Mouse (Mus musculus): ENCODE data around the gene OR5BS1P. TPM values are rescaled to one million over a fixed set of nuclear protein-coding genes. Genes with fewer than 3 reads are reported as not detected.

The OR5BS1P gene
- polyA plus RNA-seq, 1 experiment from 2014 or later = 0.03 TPM

Small RNAs within 50 kb of the gene (microRNA-seq; reads per million reads assigned to microRNA genes)
- gene Mir1291 (ENCODE audit: borderline number of aligned reads) = 3.3 reads per million

Other genes starting within 250 kb of the OR5BS1P start
- gene Gm44579, start 248.9 kb upstream of the OR5BS1P start, polyA plus RNA-seq (2015; fragmentation: Nextera tagmentation; extraction: Ambion mirVana) = not detected in 2 replicates
- not detected in 2 replicates for gene Olfr287, start 248.8 kb upstream of the OR5BS1P start, polyA plus RNA-seq (2015; fragmentation: Nextera tagmentation; extraction: Ambion mirVana)
- not detected in 2 replicates for gene Olfr286, start 235.4 kb upstream of the OR5BS1P start, polyA plus RNA-seq (2015; fragmentation: Nextera tagmentation; extraction: Ambion mirVana)
- gene H1fnt, start 212.6 kb upstream of the OR5BS1P start, polyA plus RNA-seq (2015; fragmentation: Nextera tagmentation; extraction: Ambion mirVana) = not detected in 2 replicates
- 0.40 and 0.46 TPM in 2 replicates for gene Zfp641, start 173.7 kb upstream of the OR5BS1P start, polyA plus RNA-seq (2015; fragmentation: Nextera tagmentation; extraction: Ambion mirVana)
- gene Olfr285, start 152.5 kb upstream of the OR5BS1P start, polyA plus RNA-seq (2015; fragmentation: Nextera tagmentation; extraction: Ambion mirVana) = not detected in 2 replicates
- gene Olfr284, start 128.9 kb upstream of the OR5BS1P start, polyA plus RNA-seq (2015; fragmentation: Nextera tagmentation; extraction: Ambion mirVana) = not detected in 2 replicates
- gene Olfr283, start 89.0 kb upstream of the OR5BS1P start, polyA plus RNA-seq (2015; fragmentation: Nextera tagmentation; extraction: Ambion mirVana) = not detected in 2 replicates
- not detected in 2 replicates for gene Olfr282, start 38.7 kb upstream of the OR5BS1P start, polyA plus RNA-seq (2015; fragmentation: Nextera tagmentation; extraction: Ambion mirVana)
- not detected in 2 replicates for gene Olfr281, start 17.3 kb upstream of the OR5BS1P start, polyA plus RNA-seq (2015; fragmentation: Nextera tagmentation; extraction: Ambion mirVana)
- 0.18 TPM in 1 of 2 replicates, not detected in the other for gene Lalba, start 12.8 kb downstream of the OR5BS1P start, polyA plus RNA-seq (2015; fragmentation: Nextera tagmentation; extraction: Ambion mirVana)
- gene Olfr279, start 22.5 kb downstream of the OR5BS1P start, polyA plus RNA-seq (2015; fragmentation: Nextera tagmentation; extraction: Ambion mirVana) = not detected in 2 replicates
- gene Kansl2, start 64.4 kb downstream of the OR5BS1P start, polyA plus RNA-seq (2015; fragmentation: Nextera tagmentation; extraction: Ambion mirVana) = 98.8 and 108 TPM in 2 replicates
- 51.1 and 55.8 TPM in 2 replicates for gene Ccnt1, start 101.0 kb downstream of the OR5BS1P start, polyA plus RNA-seq (2015; fragmentation: Nextera tagmentation; extraction: Ambion mirVana)
- not detected in 2 replicates for gene 4930415O20Rik, start 101.1 kb downstream of the OR5BS1P start, polyA plus RNA-seq (2015; fragmentation: Nextera tagmentation; extraction: Ambion mirVana)
- gene Adcy6, start 140.2 kb downstream of the OR5BS1P start, polyA plus RNA-seq (2015; fragmentation: Nextera tagmentation; extraction: Ambion mirVana) = 12.6 and 17.0 TPM in 2 replicates
- 8.5 and 9.6 TPM in 2 replicates for gene Cacnb3, start 160.9 kb downstream of the OR5BS1P start, polyA plus RNA-seq (2015; fragmentation: Nextera tagmentation; extraction: Ambion mirVana)
- 23.5 and 26.4 TPM in 2 replicates for gene Ddx23, start 193.0 kb downstream of the OR5BS1P start, polyA plus RNA-seq (2015; fragmentation: Nextera tagmentation; extraction: Ambion mirVana)
- gene Rnd1, start 207.6 kb downstream of the OR5BS1P start, polyA plus RNA-seq (2015; fragmentation: Nextera tagmentation; extraction: Ambion mirVana) = 1.1 and 1.7 TPM in 2 replicates
- 0.09 and 0.40 TPM in 2 replicates for gene Ccdc65, start 238.3 kb downstream of the OR5BS1P start, polyA plus RNA-seq (2015; fragmentation: Nextera tagmentation; extraction: Ambion mirVana)

Data from thymus, postnatal 0 days (tissue).